Mouse (Mus musculus): ENCODE data around the gene Cmip.

- TF ChIP-seq CTCF (IDR thresholded peaks at IDR 0.05 in 2 of 3, conservative IDR thresholded peaks at IDR 0.05 in 1 of 3; ENCODE audit: control insufficient read depth in 1 of 3, insufficient read depth in 1 of 3, low read depth in 2 of 3, low read length in 3 of 3, poor library complexity in 1 of 3, severe bottlenecking in 1 of 3) (no peak), TAL1 (IDR thresholded peaks at IDR 0.05; ENCODE audit: low read length) (no peak), CHD2 (IDR thresholded peaks at IDR 0.05; ENCODE audit: low read length) (no peak), POLR2AphosphoS2 (IDR thresholded peaks at IDR 0.05; ENCODE audit: low read length) (no peak), EP300 (IDR thresholded peaks at IDR 0.05; ENCODE audit: low read depth in 1 of 2, low read length in 2 of 2) (no peak), ZNF384 (IDR thresholded peaks at IDR 0.05; ENCODE audit: low read depth, low read length) (no peak), MYC (IDR thresholded peaks at IDR 0.05; ENCODE audit: low read depth, low read length) (no peak), POLR2A (IDR thresholded peaks at IDR 0.05; ENCODE audit: control insufficient read depth in 1 of 2, insufficient read depth in 1 of 2, low read depth in 1 of 2, low read length in 2 of 2, poor library complexity in 1 of 2) (no peak), TCF12 (IDR thresholded peaks at IDR 0.05; ENCODE audit: low read depth, low read length) (no peak), JUND (IDR thresholded peaks at IDR 0.05; ENCODE audit: low read depth, low read length) (no peak), POLR2AphosphoS5 (IDR thresholded peaks at IDR 0.05; ENCODE audit: borderline replicate concordance, low read depth, low read length) (no peak), MXI1 (IDR thresholded peaks at IDR 0.05; ENCODE audit: low read depth, low read length) (no peak)
Measured at GRCm38 (mm10) chr8:117364374-117365160, 107.7 kb downstream of the Cmip start.

Measured in MEL (cell line).